Mouse (Mus musculus): ENCODE data around the gene Lep.
A peak's percentile ranks its signal among the peaks of the same experiment; 100 is the strongest.

Lep gene

DNA sequence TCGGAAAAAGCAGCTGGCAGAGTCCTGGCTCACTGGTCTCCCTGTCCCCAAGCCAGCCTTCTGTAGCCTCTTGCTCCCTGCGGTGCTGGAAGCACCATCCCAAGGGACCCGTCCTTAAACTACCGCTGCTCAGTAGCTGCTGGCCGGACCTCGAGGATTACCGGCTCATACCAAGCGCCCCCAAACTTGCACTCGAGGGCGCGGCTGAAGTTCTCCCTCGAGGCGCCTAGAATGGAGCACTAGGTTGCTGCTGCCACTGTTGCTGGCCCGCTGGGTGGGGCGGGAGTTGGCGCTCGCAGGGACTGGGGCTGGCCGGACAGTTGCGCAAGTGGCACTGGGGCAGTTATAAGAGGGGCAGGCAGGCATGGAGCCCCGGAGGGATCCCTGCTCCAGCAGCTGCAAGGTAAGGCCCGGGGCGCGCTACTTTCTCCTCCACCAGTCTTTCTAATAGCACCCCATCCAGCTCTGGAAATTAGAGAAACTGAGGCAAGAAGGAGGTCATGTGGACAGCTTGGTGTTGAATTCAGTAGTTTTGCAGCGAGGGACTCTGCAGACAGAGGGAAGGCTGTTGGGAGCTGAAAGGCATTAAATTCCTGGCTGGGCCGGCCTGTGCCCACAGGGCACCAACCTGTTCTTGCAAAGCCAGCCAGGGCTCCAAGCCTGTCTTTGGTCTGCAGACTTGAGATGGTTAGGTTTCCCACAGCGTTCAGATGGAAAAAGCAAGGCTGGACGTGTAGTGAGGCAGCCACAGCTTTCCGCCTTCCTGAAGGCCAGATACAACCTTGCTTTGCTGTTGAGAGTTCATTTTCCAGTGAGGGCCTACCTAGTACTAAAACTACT lies at the start of gene Lep:
Gene Lep, plus strand, starts transcription at position 375 of the 840 bp plus-strand sequence.
- DNase-seq (ENCODE audit: low read depth, low spot score), result no peak

DNA sequence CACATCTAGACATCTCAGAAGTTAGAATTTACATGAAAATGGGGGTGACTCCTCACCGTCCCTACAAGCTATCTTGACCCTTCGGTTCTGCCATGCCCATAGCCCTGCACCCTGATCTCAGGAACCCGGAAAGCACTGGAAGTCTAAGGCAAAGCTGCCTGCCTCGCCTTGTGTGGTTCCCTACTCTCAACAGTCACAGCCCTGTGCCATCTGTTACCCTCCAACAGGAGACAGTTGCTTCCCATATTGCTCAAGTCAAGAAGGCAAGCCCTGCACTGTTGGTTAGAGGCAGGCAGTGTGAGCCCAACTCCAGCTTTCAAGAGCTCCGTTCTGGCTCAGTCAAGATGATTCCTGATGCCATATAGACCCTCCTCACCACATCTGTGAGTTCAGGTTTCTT lies 48.4 kb upstream of the Lep start:
- no peak for DNase-seq (ENCODE audit: low read depth, low spot score)

DNA sequence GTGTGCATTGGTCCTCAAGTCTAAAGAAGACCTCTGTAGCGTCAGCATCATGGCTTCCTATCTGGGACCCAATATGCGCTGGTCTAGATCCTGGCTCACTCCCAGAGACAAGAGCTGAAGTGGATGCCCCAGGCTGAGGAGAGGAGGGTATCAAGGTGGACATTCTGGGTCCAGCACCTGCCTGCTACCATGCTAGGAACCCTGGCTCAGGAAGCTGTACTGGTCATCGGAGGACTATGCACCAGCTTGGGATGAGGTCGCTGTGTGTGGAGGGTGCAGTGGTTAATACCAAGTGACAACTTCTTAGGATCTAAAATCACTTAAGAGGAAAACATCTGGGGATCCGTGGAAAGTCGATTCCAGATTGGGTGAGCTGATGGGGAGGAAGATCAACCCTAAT lies 46.8 kb upstream of the Lep start:
- no peak for DNase-seq (ENCODE audit: low read depth, low spot score)

DNA sequence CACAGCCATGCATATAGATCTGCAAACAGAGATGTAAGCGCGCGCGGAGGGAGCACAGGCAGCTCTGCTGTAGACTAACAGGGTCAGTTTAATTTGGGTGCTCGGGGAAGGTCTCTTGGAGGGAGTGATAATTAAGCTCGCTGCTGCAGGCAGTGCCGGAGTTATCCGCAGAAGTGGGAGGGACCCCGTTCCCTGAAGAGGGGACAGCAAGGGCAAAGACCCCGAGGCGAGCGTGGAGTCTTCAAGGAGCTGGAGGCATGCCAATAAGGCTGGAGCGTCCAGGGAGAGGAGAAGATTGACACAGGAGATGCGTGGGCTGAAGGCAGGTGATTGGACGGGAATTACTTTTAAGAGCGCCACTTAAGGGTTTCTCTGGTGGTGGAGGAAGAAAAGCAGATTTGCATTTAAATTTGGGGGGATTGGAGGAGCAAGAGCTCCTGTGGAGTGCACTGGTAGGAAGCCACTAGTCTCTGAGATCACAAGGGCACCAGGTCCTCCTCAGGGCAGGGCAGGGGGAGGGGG lies 43.1 kb upstream of the Lep start:
- DNase-seq (ENCODE audit: low read depth, low spot score), result no peak

GRCm38 (mm10) chr6:29019756-29020720 lies 40.0 kb upstream of the Lep start:
- DNase-seq (ENCODE audit: low read depth, low spot score), result no peak

DNA sequence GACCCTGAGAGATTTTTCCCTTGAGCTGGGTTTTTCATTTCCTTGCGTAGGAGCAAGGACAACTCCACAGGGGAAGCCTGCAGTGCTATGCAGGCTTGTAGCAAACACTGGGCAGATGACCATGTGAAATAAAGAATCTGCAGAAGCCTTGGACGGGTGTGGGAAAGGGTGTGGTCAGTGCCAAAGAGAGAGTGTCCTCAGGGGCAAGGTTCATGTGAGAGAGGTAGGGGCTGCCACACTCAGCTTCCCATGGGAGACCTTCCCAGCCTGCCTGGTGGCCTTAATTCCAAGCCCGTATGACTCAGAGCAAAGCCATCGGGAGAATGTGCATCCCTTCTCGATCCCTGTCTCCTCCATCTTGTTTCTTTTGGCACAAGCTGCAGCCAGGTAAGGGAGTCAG lies 39.1 kb upstream of the Lep start:
- no peak for DNase-seq (ENCODE audit: low read depth, low spot score)

DNA sequence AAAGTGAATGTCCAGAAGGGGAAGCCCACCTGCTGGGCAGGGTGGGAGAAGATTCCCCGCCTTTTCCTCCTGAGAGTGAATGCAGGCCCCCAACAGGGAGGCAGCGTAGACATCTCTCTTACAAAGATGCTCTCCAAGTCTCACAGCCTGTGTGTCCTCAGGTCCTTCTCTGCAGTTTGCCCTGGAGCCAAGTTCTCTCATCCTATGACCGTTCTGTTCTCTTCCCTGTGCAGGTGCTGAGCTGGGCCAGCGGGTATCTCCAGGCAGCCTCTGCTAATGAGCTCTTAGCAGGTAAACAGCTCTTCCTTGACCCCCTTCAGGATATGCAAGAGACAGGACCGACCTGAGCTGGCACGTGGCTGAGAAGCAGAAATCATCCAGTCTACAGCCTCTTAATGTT lies 38.5 kb upstream of the Lep start:
- no peak for DNase-seq (ENCODE audit: low read depth, low spot score)

DNA sequence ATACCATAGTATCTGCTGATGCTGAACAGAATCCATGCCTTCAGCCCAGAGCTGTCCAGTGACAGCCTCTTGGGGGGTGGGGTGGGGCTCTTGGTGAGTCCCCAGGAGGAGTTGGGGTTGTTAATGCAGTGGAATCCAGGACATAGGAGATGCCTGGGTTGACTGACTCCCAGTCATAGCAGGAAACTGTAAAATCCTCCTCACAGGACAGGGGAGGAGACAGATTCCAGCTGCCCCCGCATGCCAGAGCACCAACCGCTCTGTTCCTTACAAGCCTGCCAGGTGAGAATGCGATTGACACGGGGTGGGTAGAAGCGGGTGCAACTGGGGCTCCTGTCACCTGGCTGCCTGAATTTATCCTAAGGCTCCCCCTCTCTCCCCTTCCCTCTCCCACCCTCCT lies 37.9 kb upstream of the Lep start:
- no peak for DNase-seq (ENCODE audit: low read depth, low spot score)

DNA sequence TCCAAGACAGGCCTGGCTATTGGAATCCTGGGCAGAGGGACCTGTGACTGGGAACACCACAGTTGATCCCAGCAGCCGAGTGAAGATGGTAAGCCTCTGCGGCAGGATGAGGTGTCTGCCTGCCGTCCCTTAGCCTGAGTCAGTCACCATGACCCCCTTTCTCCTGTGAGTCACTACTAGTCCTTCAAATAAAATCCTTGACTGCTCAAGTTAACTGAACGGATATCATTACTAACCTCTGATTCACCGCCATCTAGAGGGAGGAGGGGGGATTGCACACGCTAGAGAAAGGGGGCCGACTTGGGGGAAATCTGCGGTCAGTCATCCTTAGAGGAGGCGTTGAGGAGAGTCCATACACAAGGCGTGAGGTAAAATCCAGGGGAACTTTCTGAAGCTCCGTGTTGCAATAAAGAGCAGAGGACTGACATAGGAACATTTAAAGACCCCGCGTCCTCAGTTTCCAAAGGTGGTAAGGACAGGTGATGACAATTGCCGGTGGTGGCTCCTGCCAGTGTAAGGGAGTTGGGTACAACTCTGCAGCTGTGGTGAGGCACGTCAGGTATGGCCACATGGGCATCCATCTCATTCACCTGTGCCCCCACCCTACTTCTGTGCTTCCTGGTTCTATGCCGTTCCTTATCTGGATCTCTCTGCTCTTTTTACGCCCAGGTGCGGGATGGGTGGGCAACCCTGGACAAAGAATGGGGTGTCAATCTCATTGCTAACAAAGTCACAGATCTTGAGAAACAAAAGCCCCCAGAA lies 36.6 kb upstream of the Lep start:
- DNase-seq (ENCODE audit: low read depth, low spot score), result peak; percentile 55

- peak; percentile 69 for DNase-seq (ENCODE audit: low read depth, low spot score)
These were observed 36.0 kb upstream of the Lep start for GRCm38 (mm10) chr6:29024000-29024417.

GRCm38 (mm10) chr6:29025796-29026482 lies 34.1 kb upstream of the Lep start:
- no peak for DNase-seq (ENCODE audit: low read depth, low spot score)

GRCm38 (mm10) chr6:29026766-29027165 lies 33.3 kb upstream of the Lep start:
- DNase-seq (ENCODE audit: low read depth, low spot score), result no peak

GRCm38 (mm10) chr6:29028129-29028528 lies 31.9 kb upstream of the Lep start:
- no peak for DNase-seq (ENCODE audit: low read depth, low spot score)

DNA sequence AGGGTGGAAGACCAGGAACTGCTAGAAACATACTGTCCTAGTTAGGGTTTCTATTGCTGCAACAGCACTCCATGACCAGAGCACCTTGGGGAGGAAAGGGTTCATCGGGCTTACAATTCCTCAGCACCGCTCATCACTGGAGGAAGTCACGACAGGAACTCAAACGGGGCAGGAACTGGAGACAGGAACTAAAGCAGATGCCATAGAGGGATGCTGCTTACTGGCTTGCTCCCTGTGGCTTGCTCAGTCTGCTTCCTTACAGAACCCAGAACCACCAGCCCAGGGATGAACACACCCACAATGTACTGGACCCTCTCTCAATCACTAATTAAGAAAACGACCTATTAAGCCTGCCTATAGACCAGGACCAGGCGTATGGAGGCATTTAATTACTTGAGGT lies 30.5 kb upstream of the Lep start:
- no peak for DNase-seq (ENCODE audit: low read depth, low spot score)

- DNase-seq (ENCODE audit: low read depth, low spot score), result no peak
These were observed 28.8 kb upstream of the Lep start for GRCm38 (mm10) chr6:29031216-29031615.

- no peak for DNase-seq (ENCODE audit: low read depth, low spot score)
These were observed 28.2 kb upstream of the Lep start for GRCm38 (mm10) chr6:29031704-29032310.

DNA sequence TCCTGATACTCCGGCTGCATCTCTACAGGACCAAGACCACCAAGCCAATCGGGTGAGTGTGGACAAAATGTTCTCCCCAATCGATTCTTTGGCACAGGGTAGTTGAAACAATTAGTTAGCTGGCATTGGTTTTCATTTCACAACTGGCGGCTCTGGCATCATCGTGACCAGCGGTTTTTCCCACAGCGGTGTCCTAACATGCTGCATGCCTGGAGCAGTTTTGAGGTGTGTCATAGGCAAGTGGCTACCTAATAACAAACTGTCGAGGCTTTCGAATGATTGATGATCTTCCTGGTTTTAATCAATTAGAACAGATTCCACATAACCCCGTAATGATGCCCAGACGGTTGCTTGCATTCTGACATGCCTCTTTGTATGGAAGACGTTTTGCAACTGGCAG lies 27.6 kb upstream of the Lep start:
- DNase-seq (ENCODE audit: low read depth, low spot score), result no peak

- no peak for DNase-seq (ENCODE audit: low read depth, low spot score)
These were observed 25.9 kb upstream of the Lep start for GRCm38 (mm10) chr6:29033981-29034646.

DNA sequence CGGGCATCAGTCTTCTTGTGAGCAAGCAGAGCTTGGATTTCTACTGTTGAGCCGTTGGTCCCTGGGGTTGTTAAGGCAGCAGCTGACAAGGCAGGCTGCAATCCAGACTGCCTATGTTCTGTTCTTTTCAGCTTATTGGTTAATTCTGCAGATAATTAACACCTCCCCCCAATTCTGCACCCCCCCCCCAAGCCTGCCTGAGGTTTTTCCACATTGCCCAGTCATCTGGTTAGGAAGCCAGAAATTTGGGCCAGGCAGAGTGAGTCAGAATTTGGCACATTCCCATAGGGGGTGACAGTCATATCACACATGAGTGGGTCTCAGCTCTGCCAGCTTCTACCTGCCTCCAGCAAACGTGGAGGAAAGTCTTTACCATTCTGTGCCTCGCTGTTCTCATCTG lies 23.3 kb upstream of the Lep start:
- no peak for DNase-seq (ENCODE audit: low read depth, low spot score)

GRCm38 (mm10) chr6:29040266-29040665 lies 19.8 kb upstream of the Lep start:
- no peak for DNase-seq (ENCODE audit: low read depth, low spot score)
